Mouse (Mus musculus) neural tube, embryonic 11.5 days (tissue): ENCODE results near the gene Dach1. TPM values are rescaled to one million over a fixed set of nuclear protein-coding genes. Genes with fewer than 3 reads are reported as not detected.

Experiments
- ATAC-seq: fragments of 200-750 bp; cut with Nextera tagmentation; 2 replicates; pipeline ENCODE4 v1.8.0; 2017; ENCODE audit warnings: moderate number of reproducible peaks, mild to moderate bottlenecking, moderate TSS enrichment, moderate library complexity; ENCODE audit not compliant: insufficient read depth, low FRiP score, low TSS enrichment
- DNase-seq: peaks from one replicate; pipeline ENCODE4 v3.0.0-alpha.2; 2015; ENCODE audit warnings: low spot score
- H3K27ac ChIP-seq: fragments of 300-500 bp; sonication (generic); 2 replicates; pipeline ENCODE4 v1.5.1; 2014; ENCODE audit warnings: low read depth, mild to moderate bottlenecking, low read length
- H3K27me3 ChIP-seq: fragments of 300-500 bp; sonication (generic); 2 replicates; pipeline ENCODE4 v1.6.1; 2014; ENCODE audit warnings: mild to moderate bottlenecking, low read length, mixed read lengths; ENCODE audit not compliant: control insufficient read depth, insufficient read depth
- H3K36me3 ChIP-seq: fragments of 300-500 bp; sonication (generic); 2 replicates; pipeline ENCODE4 v1.6.1; 2014; ENCODE audit warnings: mild to moderate bottlenecking, low read length, moderate library complexity, mixed read lengths; ENCODE audit not compliant: control insufficient read depth, insufficient read depth
- H3K4me1 ChIP-seq: fragments of 300-500 bp; sonication (generic); 2 replicates; pipeline ENCODE4 v1.6.1; 2014; ENCODE audit warnings: low read length, mixed read lengths; ENCODE audit not compliant: control insufficient read depth, insufficient read depth
- H3K4me2 ChIP-seq: fragments of 300-500 bp; sonication (generic); 2 replicates; pipeline ENCODE4 v1.6.1; 2014; ENCODE audit warnings: low read depth, mild to moderate bottlenecking, moderate library complexity
- H3K4me3 ChIP-seq: fragments of 300-500 bp; sonication (generic); 2 replicates; pipeline ENCODE4 v1.5.1; 2014; ENCODE audit warnings: low read depth, low read length
- H3K9ac ChIP-seq: fragments of 300-500 bp; sonication (generic); 2 replicates; pipeline ENCODE4 v1.6.1; 2014; ENCODE audit warnings: mild to moderate bottlenecking, low read length
- H3K9me3 ChIP-seq: fragments of 300-500 bp; sonication (generic); 2 replicates; pipeline ENCODE4 v1.6.1; 2016; ENCODE audit warnings: low read length; ENCODE audit not compliant: control insufficient read depth
- WGBS: fragments of 180-500 bp; shearing (Covaris S2); extraction: QIAGEN DNeasy Blood & Tissue Kit; methylation state at CpG from one replicate; pipeline ENCODE4 v1.1.7; 2014; 5-methylcytosine and 5-hydroxymethylcytosine counted together
- polyA plus RNA-seq: library from polyadenylated mRNA; unstranded; fragments of >200 nt; fragmentation: Nextera tagmentation; extraction: Ambion mirVana; gene quantifications from 2 replicates; pipeline ENCODE4 v1.2.1, GENCODE M21; 2014

Gene Dach1
- polyA plus RNA-seq, 1 experiment from 2014 or later = 21.8 TPM

DNA sequence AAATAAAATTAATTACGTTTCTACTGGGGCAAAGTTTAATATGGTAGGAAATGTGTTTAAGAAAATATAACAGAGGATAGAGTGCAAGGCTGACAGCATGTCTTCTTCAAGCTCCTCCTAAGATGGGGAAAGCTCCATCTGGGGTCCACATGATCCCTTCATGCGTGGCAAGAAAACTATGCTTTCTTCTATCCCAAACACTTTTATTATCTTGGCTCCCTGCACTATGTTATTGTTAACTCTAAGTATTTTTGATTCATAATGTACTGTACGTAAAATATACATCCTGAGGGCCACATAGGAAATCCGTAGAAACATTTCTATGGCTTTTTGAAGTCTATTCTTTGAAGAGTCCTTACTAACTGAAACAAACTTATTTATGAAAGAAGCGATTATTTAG lies 330.3 kb downstream of the Dach1 start:
- no peak overlapping the region for H3K27ac ChIP-seq
- H3K36me3 ChIP-seq = no peaks in the 10 kb centered on the region
- DNase-seq = no peak
- H3K9ac ChIP-seq = no peak overlapping the region
- no peaks in the 10 kb centered on the region for H3K27me3 ChIP-seq
- no peak overlapping the region for H3K4me2 ChIP-seq
- no peak for ATAC-seq
- WGBS = 84% methylated on average over 5 of the region's 5 CpGs
- no peak overlapping the region for H3K4me3 ChIP-seq
- H3K9me3 ChIP-seq = no peaks in the 10 kb centered on the region
- no peaks in the 10 kb centered on the region for H3K4me1 ChIP-seq

GRCm38 (mm10) chr14:97829865-97830264 lies 339.7 kb downstream of the Dach1 start:
- Histone ChIP-seq H3K27me3 (no peaks in the 10 kb centered on the region), H3K9me3 (no peaks in the 10 kb centered on the region), H3K36me3 (no peaks in the 10 kb centered on the region), H3K4me2 (no peak overlapping the region), H3K27ac (no peak overlapping the region), H3K4me1 (no peaks in the 10 kb centered on the region), H3K4me3 (no peak overlapping the region), H3K9ac (no peak overlapping the region)
- WGBS = 79% methylated on average over 3 of the region's 3 CpGs
- ATAC-seq (no peak), DNase-seq (no peak)

GRCm38 (mm10) chr14:97814555-97815175 lies 354.9 kb downstream of the Dach1 start:
- ATAC-seq (no peak), DNase-seq (no peak)
- no peaks in the 10 kb centered on the region for H3K36me3 ChIP-seq
- no peaks in the 10 kb centered on the region for H3K27me3 ChIP-seq
- no peak overlapping the region for H3K9ac ChIP-seq
- H3K4me1 ChIP-seq = no peaks in the 10 kb centered on the region
- WGBS = 88% methylated on average over 7 of the region's 7 CpGs
- no peak overlapping the region for H3K27ac ChIP-seq
- H3K4me3 ChIP-seq = no peak overlapping the region
- H3K9me3 ChIP-seq = no peaks in the 10 kb centered on the region
- no peak overlapping the region for H3K4me2 ChIP-seq

DNA sequence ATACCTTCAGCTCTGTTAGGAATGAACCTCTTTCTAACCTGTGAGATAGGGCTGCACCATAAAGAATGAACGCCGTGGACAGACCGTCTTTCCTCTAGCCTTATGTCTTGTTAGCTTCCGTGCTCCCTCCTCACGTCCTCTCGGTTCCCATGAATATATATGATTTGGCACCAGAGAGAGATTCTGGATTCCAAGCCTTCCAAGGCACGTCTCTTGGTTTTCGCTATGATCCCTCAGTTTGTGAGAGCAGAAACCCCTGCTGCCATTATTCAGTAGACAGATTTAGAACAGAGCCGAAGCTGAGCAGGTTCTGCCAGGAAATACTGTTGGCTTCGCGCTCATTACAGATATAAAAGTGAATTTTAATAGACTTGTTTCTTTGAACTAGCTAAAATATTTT lies 356.0 kb downstream of the Dach1 start:
- ATAC-seq = no peak
- H3K27ac ChIP-seq = no peak overlapping the region
- 79% methylated on average over 11 of the region's 11 CpGs for WGBS

GRCm38 (mm10) chr14:97795385-97795952 lies 374.1 kb downstream of the Dach1 start:
- Histone ChIP-seq H3K9ac (no peak overlapping the region), H3K27me3 (no peaks in the 10 kb centered on the region), H3K27ac (no peak overlapping the region), H3K4me2 (no peak overlapping the region), H3K4me3 (no peak overlapping the region), H3K9me3 (no peaks in the 10 kb centered on the region), H3K36me3 (no peaks in the 10 kb centered on the region), H3K4me1 (no peaks in the 10 kb centered on the region)
- WGBS = 91% methylated on average over 5 of the region's 5 CpGs
- ATAC-seq = no peak
- no peak for DNase-seq

More for the DNA sequence above, 356.0 kb downstream of the Dach1 start:
- no peaks in the 10 kb centered on the region for H3K9me3 ChIP-seq
- H3K36me3 ChIP-seq = no peaks in the 10 kb centered on the region
- no peaks in the 10 kb centered on the region for H3K27me3 ChIP-seq
- DNase-seq = no peak
- no peaks in the 10 kb centered on the region for H3K4me1 ChIP-seq
- H3K4me3 ChIP-seq = no peak overlapping the region
- no peak overlapping the region for H3K9ac ChIP-seq
- no peak overlapping the region for H3K4me2 ChIP-seq

DNA sequence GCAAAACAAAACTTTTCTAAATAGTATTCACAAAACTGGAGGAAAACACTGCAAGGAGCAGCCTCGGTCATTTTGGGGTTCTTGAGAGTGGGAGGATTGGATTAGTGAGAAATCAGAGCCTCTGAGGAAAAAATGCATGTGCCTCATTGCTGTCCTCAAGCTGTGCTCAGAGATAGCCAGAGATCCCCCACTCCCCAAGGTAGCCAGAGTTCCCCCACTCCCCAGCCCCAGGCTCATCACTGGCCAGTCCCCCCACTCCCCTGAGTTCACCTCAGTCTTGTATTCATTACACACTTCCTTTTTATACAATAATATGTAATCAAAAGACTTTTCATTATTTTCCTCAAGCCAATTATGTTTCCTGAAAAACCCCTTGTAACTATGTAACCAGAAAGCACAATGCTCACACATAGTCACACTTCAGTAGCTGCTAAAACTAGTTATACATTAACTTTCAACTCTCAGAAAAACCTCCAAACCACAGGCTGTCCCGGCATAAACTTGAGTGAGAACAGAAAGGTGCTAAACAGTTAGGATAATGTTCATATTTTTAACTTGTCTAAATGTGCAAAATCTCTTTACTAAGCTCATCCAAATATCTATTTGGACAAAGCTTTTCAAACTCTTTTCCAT lies 395.3 kb downstream of the Dach1 start:
- Histone ChIP-seq H3K4me2 (no peak overlapping the region), H3K9ac (no peak overlapping the region), H3K4me1 (no peaks in the 10 kb centered on the region), H3K27ac (no peak overlapping the region), H3K36me3 (no peaks in the 10 kb centered on the region), H3K9me3 (no peaks in the 10 kb centered on the region), H3K4me3 (no peak overlapping the region), H3K27me3 (no peaks in the 10 kb centered on the region)
- DNase-seq (no peak), ATAC-seq (no peak)
- 64% methylated on average over 2 of the region's 2 CpGs for WGBS

DNA sequence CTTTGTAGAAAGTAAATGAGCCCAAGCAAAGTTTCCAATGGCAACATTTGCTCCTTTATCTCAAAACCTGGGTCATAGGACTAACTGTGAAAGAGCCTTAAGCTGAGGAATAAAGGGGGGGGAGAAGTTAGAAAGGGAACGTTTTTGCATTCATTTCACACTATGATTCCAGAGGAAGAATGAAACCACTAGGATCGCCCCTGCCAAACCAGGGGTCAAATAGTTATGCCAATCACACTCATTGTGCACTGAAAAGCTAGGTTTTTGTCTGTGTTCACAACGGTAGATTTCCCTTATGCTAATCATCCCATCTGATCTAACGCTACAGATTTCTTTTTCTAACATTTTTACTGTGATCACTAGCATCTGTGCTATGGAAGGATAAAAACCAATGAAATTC lies 415.2 kb downstream of the Dach1 start:
- ATAC-seq (peak; percentile 80), DNase-seq (peak; percentile 46)
- Histone ChIP-seq H3K9me3 (no peaks in the 10 kb centered on the region), H3K36me3 (no peaks in the 10 kb centered on the region), H3K4me1 (no peaks in the 10 kb centered on the region), H3K4me2 (no peak overlapping the region), H3K27me3 (no peaks in the 10 kb centered on the region), H3K27ac (no peak overlapping the region), H3K4me3 (no peak overlapping the region), H3K9ac (no peak overlapping the region)
- WGBS = 41% methylated on average over 4 of the region's 4 CpGs

DNA sequence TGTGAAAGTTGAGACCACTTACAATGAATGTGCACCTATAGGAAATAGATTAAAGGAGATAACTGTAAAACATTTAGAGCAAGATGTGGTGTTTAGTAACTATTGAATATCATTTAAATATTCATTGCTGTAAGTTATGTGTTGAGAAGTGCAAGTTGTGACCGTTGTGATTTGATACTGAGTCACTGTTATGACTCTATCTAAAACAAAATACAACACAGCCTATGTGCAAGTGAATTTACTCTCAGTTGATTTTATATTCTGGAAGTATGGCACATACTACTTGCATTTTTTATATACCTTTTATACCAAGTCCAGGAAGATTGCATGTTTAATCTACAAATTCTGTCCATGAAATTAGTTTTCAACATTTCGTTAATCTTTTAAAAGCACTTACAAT lies 415.6 kb downstream of the Dach1 start:
- DNase-seq = no peak
- H3K9ac ChIP-seq = no peak overlapping the region
- no peaks in the 10 kb centered on the region for H3K4me1 ChIP-seq
- no peaks in the 10 kb centered on the region for H3K27me3 ChIP-seq
- no peak overlapping the region for H3K27ac ChIP-seq
- 45% methylated on average over 2 of the region's 2 CpGs for WGBS
- H3K9me3 ChIP-seq = no peaks in the 10 kb centered on the region
- no peak overlapping the region for H3K4me3 ChIP-seq
- ATAC-seq = no peak
- no peak overlapping the region for H3K4me2 ChIP-seq
- no peaks in the 10 kb centered on the region for H3K36me3 ChIP-seq

GRCm38 (mm10) chr14:97743252-97743651 lies 426.3 kb downstream of the Dach1 start:
- H3K4me3 ChIP-seq = no peak overlapping the region
- H3K4me1 ChIP-seq = no peaks in the 10 kb centered on the region
- H3K36me3 ChIP-seq = no peaks in the 10 kb centered on the region
- DNase-seq (no peak), ATAC-seq (no peak)
- H3K9ac ChIP-seq = no peak overlapping the region
- H3K27me3 ChIP-seq = no peaks in the 10 kb centered on the region
- no peak overlapping the region for H3K27ac ChIP-seq
- WGBS = 94% methylated on average over 2 of the region's 2 CpGs
- no peaks in the 10 kb centered on the region for H3K9me3 ChIP-seq
- H3K4me2 ChIP-seq = no peak overlapping the region
